Mouse (Mus musculus) embryonic facial prominence, embryonic 14.5 days (tissue): Measurements from ENCODE around the gene Knstrn. TPM values are rescaled to one million over a fixed set of nuclear protein-coding genes. Genes with fewer than 3 reads are reported as not detected.

Source experiments
- ATAC-seq: fragments of 200-750 bp; cut with Nextera tagmentation; 2 replicates; pipeline ENCODE4 v1.8.0; 2017; ENCODE audit warnings: low read depth, moderate number of reproducible peaks, moderate TSS enrichment
- DNase-seq: peaks from one replicate; pipeline ENCODE4 v3.0.0-alpha.2; 2015; ENCODE audit warnings: low spot score
- H3K27ac ChIP-seq: fragments of 300-500 bp; sonication (generic); replicated peaks from 2 replicates; pipeline ENCODE4 v1.5.1; 2014; ENCODE audit warnings: low read depth, mild to moderate bottlenecking, low read length, moderate library complexity
- H3K27me3 ChIP-seq: fragments of 300-500 bp; sonication (generic); replicated peaks from 2 replicates; pipeline ENCODE4 v1.6.1; 2014; ENCODE audit warnings: low read length; ENCODE audit not compliant: control insufficient read depth, insufficient read depth
- H3K36me3 ChIP-seq: fragments of 300-500 bp; sonication (generic); 2 replicates; pipeline ENCODE4 v1.6.1; 2014; ENCODE audit warnings: low read length, mixed read lengths; ENCODE audit not compliant: control insufficient read depth, insufficient read depth
- H3K4me1 ChIP-seq: fragments of 300-500 bp; sonication (generic); 2 replicates; pipeline ENCODE4 v1.6.1; 2014; ENCODE audit warnings: antibody characterized with exemption, low read length; ENCODE audit not compliant: control insufficient read depth, insufficient read depth
- H3K4me2 ChIP-seq: fragments of 300-500 bp; sonication (generic); 2 replicates; pipeline ENCODE4 v1.6.1; 2014; ENCODE audit warnings: low read depth, mild to moderate bottlenecking, low read length, moderate library complexity, mixed read lengths
- H3K4me3 ChIP-seq: fragments of 300-500 bp; sonication (generic); 2 replicates; pipeline ENCODE4 v1.5.1; 2014; ENCODE audit warnings: low read depth, mild to moderate bottlenecking, low read length
- H3K9ac ChIP-seq: fragments of 300-500 bp; sonication (generic); 2 replicates; pipeline ENCODE4 v1.6.1; 2014; ENCODE audit warnings: low read depth, mild to moderate bottlenecking, low read length, moderate library complexity, mixed read lengths
- H3K9me3 ChIP-seq: fragments of 300-500 bp; sonication (generic); 2 replicates; pipeline ENCODE4 v1.6.1; 2016; ENCODE audit warnings: low read length; ENCODE audit not compliant: control insufficient read depth
- WGBS: fragments of 180-500 bp; shearing (Covaris S2); extraction: QIAGEN DNeasy Blood & Tissue Kit; methylation state at CpG from one replicate; pipeline ENCODE4 v1.1.7; 2014; 5-methylcytosine and 5-hydroxymethylcytosine counted together
- polyA plus RNA-seq: library from polyadenylated mRNA; unstranded; fragments of >200 nt; fragmentation: Nextera tagmentation; extraction: Ambion mirVana; gene quantifications from 2 replicates; pipeline ENCODE4 v1.2.1, GENCODE M21; 2014

Knstrn gene
- polyA plus RNA-seq, 1 experiment from 2014 or later, result 75.7 TPM

GRCm38 (mm10) chr2:118861454-118862339 is 47.9 kb downstream of the Knstrn start, which contains the start of gene Ivd:
Gene Ivd, plus strand, starts transcription at chr2:118861954.
- DNase-seq, result peak; percentile 98
- Histone ChIP-seq H3K9me3 (no peaks in the 10 kb centered on the region), H3K9ac (peak within 1 kb of the TSS; percentile 73), H3K4me2 (peak within 1 kb of the TSS; percentile 77), H3K36me3 (0 out of 2 replicates have a peak, but pooled peaks cover 15% of the 10 kb centered on the region), H3K4me1 (peaks cover 5% of the 10 kb centered on the region), H3K27me3 (no peaks in the 10 kb centered on the region), H3K27ac (peak within 1 kb of the TSS; percentile 35; the same call in 1 of the 2 replicates), H3K4me3 (peak within 1 kb of the TSS; percentile 64)
- WGBS, result 1% methylated on average over 32 of the region's 34 CpGs
- peak; percentile 100 for ATAC-seq

- no peaks in the 10 kb centered on the region for H3K27me3 ChIP-seq
- H3K4me2 ChIP-seq, result peak overlapping the region; percentile 77
- peaks cover 5% of the 10 kb centered on the region for H3K4me1 ChIP-seq
- H3K27ac ChIP-seq, result peak overlapping the region; percentile 35; the same call in 1 of the 2 replicates
- peak overlapping the region; percentile 73 for H3K9ac ChIP-seq
- 0 out of 2 replicates have a peak, but pooled peaks cover 15% of the 10 kb centered on the region for H3K36me3 ChIP-seq
- ATAC-seq, result 0 out of 2 replicates have a peak, but pooled peaks have one; percentile 0
- H3K4me3 ChIP-seq, result peak overlapping the region; percentile 64
- 5% methylated on average over 3 of the region's 3 CpGs for WGBS
- H3K9me3 ChIP-seq, result no peaks in the 10 kb centered on the region
- no peak for DNase-seq
Observed at GRCm38 (mm10) chr2:118862340-118862675, 48.5 kb downstream of the Knstrn start.

DNA sequence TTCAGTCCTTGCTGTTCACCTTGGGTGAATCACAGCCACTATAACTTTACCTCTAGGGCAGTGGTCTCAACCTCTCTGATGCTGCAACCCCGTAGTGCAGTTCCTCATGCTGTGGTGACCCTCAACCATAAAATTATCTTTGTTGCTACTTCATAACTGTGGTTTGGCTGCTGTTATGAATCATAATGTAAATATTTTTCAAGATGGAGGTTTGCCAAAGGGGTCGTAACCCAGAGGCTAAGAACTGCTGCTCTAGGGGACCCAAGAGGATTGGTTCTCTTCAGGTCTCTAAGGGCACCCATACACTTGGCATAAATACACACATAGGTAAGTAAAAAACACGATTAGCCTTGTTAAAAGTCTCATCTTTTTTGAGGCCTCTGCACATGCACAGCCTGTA is 56.8 kb downstream of the Knstrn start:
- Histone ChIP-seq H3K4me2 (no peak overlapping the region), H3K4me3 (no peak overlapping the region), H3K36me3 (peaks cover 54% of the 10 kb centered on the region), H3K9me3 (no peaks in the 10 kb centered on the region), H3K27ac (no peak overlapping the region), H3K4me1 (no peaks in the 10 kb centered on the region), H3K27me3 (no peaks in the 10 kb centered on the region), H3K9ac (no peak overlapping the region)
- WGBS, result 80% methylated on average over 3 of the region's 3 CpGs
- DNase-seq, result no peak
- ATAC-seq, result no peak

DNA sequence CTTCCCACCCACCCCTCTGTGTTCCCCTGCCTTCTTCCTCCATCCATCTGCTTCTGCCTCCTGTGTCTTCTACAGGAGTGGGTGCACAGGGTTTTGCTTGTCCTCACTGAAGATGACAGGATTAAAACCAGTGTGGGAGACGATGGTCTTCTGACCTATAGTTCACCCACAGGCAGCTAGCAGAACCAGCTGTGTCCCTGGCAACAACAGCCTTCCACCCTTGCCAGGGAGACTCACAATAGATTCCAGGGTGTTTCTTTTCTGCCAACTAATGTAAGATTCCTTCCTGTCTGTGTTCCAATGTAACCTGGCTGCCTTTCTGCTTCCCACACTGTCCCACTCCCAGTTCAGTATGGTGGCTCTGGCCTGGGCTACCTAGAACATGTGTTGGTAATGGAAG is 57.2 kb downstream of the Knstrn start:
- no peaks in the 10 kb centered on the region for H3K27me3 ChIP-seq
- WGBS, result 82% methylated on average over 1 of the region's 1 CpGs
- ATAC-seq, result no peak

GRCm38 (mm10) chr2:118873018-118873417 is 59.2 kb downstream of the Knstrn start:
- H3K9me3 ChIP-seq, result no peaks in the 10 kb centered on the region
- H3K4me2 ChIP-seq, result no peak overlapping the region
- H3K36me3 ChIP-seq, result peaks cover 70% of the 10 kb centered on the region
- H3K9ac ChIP-seq, result no peak overlapping the region
- DNase-seq (no peak), ATAC-seq (no peak)
- H3K27me3 ChIP-seq, result no peaks in the 10 kb centered on the region
- no peak overlapping the region for H3K27ac ChIP-seq
- WGBS, result 93% methylated on average over 5 of the region's 5 CpGs
- no peaks in the 10 kb centered on the region for H3K4me1 ChIP-seq
- no peak overlapping the region for H3K4me3 ChIP-seq

More for the DNA sequence above, 57.2 kb downstream of the Knstrn start:
- H3K4me3 ChIP-seq, result no peak overlapping the region
- no peak overlapping the region for H3K9ac ChIP-seq
- H3K4me2 ChIP-seq, result no peak overlapping the region
- peaks cover 54% of the 10 kb centered on the region for H3K36me3 ChIP-seq
- DNase-seq, result no peak
- H3K9me3 ChIP-seq, result no peaks in the 10 kb centered on the region
- no peaks in the 10 kb centered on the region for H3K4me1 ChIP-seq
- no peak overlapping the region for H3K27ac ChIP-seq

DNA sequence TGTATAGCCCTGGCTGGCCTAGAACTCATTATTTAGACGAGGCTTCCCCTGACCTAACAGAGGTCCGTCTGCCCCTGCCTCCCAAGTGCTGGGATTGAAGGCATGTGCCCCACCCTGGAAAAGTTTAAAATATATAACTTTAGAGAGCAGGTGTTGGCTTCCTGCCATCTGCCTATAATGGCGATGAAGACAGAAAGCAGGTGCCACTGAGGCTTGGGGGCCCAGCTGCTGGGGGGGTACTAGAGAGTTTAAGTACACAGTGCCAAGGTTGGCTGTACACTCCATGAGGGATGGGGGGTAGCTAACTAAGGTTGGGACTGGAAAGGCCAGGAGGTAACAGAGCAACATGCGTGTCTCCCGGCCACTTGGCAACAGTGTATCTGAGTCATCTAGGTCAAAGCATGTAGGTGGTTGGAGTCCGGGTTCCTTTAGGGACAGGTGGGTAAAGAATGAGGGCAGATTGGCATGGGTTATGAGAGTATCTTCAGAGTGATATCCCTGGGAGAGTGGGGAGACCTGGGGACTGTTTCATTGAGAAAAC is 60.2 kb downstream of the Knstrn start:
- no peak overlapping the region for H3K9ac ChIP-seq
- peak; percentile 48 for DNase-seq
- WGBS, result 82% methylated on average over 6 of the region's 6 CpGs
- no peaks in the 10 kb centered on the region for H3K27me3 ChIP-seq
- H3K36me3 ChIP-seq, result peaks cover 74% of the 10 kb centered on the region
- no peak overlapping the region for H3K27ac ChIP-seq
- H3K4me2 ChIP-seq, result no peak overlapping the region
- peak; percentile 41; the same call in 1 of the 2 replicates for ATAC-seq
- no peaks in the 10 kb centered on the region for H3K4me1 ChIP-seq
- H3K4me3 ChIP-seq, result no peak overlapping the region
- no peaks in the 10 kb centered on the region for H3K9me3 ChIP-seq

GRCm38 (mm10) chr2:118875316-118875715 is 61.5 kb downstream of the Knstrn start:
- ATAC-seq, result 0 out of 2 replicates have a peak, but pooled peaks have one; percentile 5
- WGBS, result 91% methylated on average over 8 of the region's 8 CpGs

DNA sequence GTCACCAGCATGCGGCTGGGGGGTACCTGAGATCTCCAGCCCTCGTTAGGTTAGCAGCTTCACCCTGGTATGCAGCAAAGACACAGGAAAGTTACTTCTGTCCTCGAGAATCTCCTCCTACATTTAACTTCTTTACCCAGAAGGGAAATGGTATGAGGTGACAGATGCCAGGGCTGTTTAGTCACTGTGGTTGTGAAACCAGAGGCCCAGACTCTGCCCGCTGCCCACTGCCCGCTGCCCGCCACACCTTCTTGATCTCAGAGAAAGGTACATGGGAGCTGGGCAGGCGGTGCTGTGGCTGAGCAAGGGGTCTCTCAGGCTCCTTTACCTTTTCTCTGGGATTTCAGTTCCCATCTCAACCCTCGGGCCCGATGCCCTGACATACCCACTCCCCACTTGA is 62.6 kb downstream of the Knstrn start:
- H3K4me1 ChIP-seq, result no peaks in the 10 kb centered on the region
- no peak overlapping the region for H3K27ac ChIP-seq
- DNase-seq (no peak), ATAC-seq (no peak)
- peaks cover 64% of the 10 kb centered on the region for H3K36me3 ChIP-seq
- H3K4me2 ChIP-seq, result no peak overlapping the region
- WGBS, result 92% methylated on average over 9 of the region's 9 CpGs
- no peak overlapping the region for H3K4me3 ChIP-seq
- no peaks in the 10 kb centered on the region for H3K9me3 ChIP-seq
- no peak overlapping the region for H3K9ac ChIP-seq
- no peaks in the 10 kb centered on the region for H3K27me3 ChIP-seq

More at GRCm38 (mm10) chr2:118875316-118875715, 61.5 kb downstream of the Knstrn start:
- Histone ChIP-seq H3K9me3 (no peaks in the 10 kb centered on the region), H3K9ac (no peak overlapping the region), H3K27me3 (no peaks in the 10 kb centered on the region), H3K4me1 (no peaks in the 10 kb centered on the region), H3K27ac (no peak overlapping the region), H3K36me3 (peaks cover 66% of the 10 kb centered on the region), H3K4me2 (no peak overlapping the region), H3K4me3 (no peak overlapping the region)
- no peak for DNase-seq
